Mouse (Mus musculus) gastrocnemius, adult 8-10 months (tissue): ENCODE results near the gene Pou2f2. TPM values are rescaled to one million over a fixed set of nuclear protein-coding genes. Genes with fewer than 3 reads are reported as not detected.

Experiments
- DNase-seq, 2 experiments: peaks; one replicate each; pipeline ENCODE4 v3.0.0; 2022; ENCODE audit warnings: low spot score in 2 of 2
- total RNA-seq, 4 experiments: library from RNA; stranded (reverse); gene quantifications; 2 replicates each; pipeline ENCODE4 v1.2.4; 2022

The Pou2f2 gene
- total RNA-seq, 4 experiments from 2014 or later: 0.02 to 0.24 TPM; not detected in 2

GRCm38 (mm10) chr7:25196107-25196506 is 16.6 kb upstream of the Pou2f2 start:
- DNase-seq: no peak

- no peak for DNase-seq
Measured at GRCm38 (mm10) chr7:25195148-25195547, 15.6 kb upstream of the Pou2f2 start.

DNA sequence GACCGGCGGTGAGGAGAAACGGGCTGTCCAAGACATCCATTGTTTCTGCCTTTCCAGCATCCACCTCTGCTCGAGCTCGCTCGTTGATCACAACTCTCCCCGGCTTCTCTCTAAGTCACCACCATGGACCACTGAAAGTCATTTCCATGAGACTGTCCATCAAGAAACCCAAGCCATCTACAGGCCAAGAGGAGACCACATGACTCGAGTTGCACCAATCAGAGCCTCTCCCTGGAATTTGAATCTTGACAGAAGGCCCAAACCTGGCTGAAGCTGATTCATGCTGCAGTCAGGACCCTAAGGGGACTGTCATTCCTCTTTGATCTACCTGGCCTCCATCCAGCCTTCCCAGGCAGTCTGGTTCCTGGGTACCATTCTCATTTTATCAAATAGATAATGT is 12.6 kb upstream of the Pou2f2 start:
- DNase-seq: no peak

- no peak for DNase-seq
Measured at GRCm38 (mm10) chr7:25190806-25191205, 11.3 kb upstream of the Pou2f2 start.

- peak; percentile 63 to 73 for DNase-seq
Measured at GRCm38 (mm10) chr7:25187662-25188650, 8.4 kb upstream of the Pou2f2 start.

DNA sequence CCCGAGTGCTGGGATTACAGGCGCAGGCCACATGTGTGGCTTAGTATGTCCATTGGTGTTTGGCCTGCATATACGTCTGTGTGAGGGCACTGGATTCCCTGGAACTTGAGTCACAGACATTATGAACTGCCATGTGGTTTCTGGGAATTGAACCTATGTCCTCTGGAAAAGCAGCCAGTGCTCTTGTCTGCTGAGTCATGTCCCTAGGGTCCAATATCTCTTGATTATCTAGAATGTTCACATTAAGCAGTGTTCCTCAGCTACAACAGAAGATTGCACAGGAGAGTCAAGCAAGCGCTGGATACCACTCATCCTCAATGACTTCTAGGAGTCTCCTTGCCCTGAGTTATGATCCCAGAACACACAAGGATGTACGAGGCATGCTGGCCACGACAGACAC is 4.6 kb upstream of the Pou2f2 start:
- no peak for DNase-seq

GRCm38 (mm10) chr7:25181814-25182213 is 2.3 kb upstream of the Pou2f2 start:
- DNase-seq: no peak

DNA sequence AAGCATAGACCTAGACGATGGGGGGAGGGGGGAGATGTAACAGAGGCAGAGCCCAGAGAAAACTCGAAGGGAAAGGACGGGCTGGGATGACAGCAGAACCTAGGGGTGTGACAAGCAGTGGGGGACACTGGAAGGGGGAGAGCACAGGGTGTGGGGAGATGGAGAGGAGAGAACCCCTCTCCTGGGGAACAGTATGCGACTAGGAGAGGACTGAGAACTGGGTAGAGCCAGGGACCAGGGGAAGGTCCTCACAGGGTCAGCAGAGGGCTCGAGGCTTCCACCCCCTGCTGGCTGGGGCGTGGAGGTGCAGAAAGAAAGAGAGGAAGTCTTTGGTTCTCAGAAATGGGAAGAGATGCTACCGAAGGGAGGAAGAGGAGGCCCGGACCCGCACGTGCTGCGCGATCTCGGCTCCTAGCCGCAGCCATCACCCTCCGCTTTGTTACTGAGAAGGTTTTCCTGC is 1.8 kb upstream of the Pou2f2 start:
- DNase-seq: no peak

GRCm38 (mm10) chr7:25180512-25180911 is 986 bp upstream of the Pou2f2 start:
- DNase-seq: no peak

DNA sequence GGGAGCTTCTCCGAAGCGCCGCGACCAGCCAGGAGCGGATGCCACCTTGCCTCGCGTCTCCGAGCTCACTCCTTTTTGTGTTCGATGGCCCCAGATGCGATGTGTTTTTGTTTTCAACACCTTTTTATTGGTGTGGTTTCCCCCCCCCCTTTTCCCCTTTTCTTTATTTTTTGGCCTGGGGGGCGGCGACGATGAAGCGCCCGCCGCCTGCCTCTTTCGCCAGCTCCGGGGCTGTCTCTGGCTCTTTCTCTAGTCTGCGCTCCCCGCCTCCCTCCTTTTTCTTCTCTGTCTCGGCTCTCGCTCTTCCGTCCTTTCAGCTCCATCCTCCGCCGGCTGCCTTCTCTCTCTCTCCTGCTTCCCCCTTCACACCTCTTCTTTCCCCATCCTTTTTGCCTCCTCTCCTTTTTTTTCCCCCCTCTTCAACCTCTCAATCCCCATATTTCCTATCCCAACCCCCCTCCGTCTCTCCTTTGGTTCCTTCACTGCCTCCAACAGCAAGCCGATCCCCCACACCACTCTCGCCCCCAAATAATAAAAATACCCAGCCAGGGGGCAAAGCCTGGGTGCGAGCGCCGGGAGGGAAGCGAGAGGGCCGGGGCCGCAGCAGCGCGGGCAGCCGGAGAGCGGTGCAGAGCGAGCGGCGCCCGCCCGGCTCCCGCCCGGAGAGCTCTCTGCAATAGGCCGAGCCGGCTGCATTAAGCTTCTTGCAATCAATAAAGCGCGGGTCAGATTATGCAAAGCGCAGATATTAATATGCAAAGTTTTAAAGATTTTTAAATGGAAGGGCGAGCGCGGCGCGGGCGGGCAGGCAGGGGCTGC is 530 bp downstream of the Pou2f2 start:
- no peak for DNase-seq

DNA sequence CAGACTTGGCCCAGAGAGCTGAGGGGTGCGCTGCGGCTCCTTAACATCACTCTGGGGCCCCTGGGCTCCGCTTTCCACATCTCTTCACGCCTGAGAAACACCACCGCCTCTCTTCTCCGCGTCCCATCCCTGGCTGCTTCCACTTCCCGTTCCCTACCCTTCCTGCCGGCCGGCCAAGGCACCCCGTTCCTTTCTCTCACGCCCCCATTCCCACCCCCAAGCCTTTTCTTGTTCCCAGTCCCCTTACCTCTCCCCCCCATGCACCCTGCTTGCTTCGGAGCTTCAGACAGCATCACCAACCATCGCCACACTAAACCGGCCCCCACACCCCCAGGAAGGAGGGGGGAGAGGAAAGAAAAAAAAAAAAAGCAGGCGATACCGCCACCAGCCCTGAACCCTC is 1.2 kb downstream of the Pou2f2 start:
- no peak for DNase-seq

DNA sequence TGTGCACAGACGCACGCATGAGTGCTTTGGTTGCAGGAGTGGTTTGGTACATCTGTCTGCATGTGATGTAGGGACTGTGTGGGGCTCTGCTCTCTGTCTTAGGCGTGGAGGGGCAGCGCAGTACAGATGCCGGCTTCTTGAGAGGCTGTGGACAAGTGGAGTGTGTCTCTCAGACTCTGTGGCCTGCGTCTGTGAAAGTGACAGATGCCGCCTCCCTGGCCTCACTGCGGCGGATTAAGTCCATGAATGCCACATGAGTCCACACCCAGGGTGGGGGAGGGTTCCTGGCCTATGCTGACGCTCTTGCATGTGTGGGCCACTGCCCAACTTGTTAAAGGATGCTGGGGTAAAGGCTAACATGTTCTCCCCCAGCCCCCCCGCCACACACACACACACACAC is 5.2 kb downstream of the Pou2f2 start:
- DNase-seq: no peak

- no peak for DNase-seq
Measured at GRCm38 (mm10) chr7:25172669-25173068, 6.9 kb downstream of the Pou2f2 start.

- no peak for DNase-seq
Measured at GRCm38 (mm10) chr7:25170583-25170982, 8.9 kb downstream of the Pou2f2 start.

GRCm38 (mm10) chr7:25166106-25166505 is 13.4 kb downstream of the Pou2f2 start:
- DNase-seq: no peak

GRCm38 (mm10) chr7:25156158-25156648 is 23.3 kb downstream of the Pou2f2 start:
- no peak for DNase-seq

- no peak for DNase-seq
Measured at GRCm38 (mm10) chr7:25155469-25156157, 23.9 kb downstream of the Pou2f2 start.

GRCm38 (mm10) chr7:25154648-25155047 is 24.9 kb downstream of the Pou2f2 start:
- DNase-seq: no peak

DNA sequence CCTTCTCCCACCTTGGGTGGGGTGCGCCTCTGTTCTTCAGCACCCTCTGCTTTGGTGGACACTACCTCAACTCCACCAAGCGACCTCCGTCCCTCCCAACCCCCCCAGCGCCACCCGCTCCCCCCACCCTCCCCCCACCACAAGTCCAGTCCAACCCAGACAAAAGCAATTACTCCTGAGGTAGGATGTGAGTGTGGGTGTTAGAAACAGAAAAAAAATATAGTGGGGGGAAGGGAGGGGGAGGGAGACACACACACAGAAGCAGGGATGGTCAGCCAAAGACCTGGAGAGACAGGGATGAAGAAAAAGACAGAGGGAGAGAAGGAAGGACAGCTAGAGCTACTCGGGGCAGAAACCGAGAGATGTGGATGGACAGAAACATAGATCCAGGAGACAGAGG is 25.7 kb downstream of the Pou2f2 start:
- no peak for DNase-seq

- no peak for DNase-seq
Measured at GRCm38 (mm10) chr7:25151916-25152556, 27.5 kb downstream of the Pou2f2 start.

GRCm38 (mm10) chr7:25151009-25151408 is 28.5 kb downstream of the Pou2f2 start:
- no peak for DNase-seq
